Mouse (Mus musculus): ENCODE results near the gene C2cd2. TPM values are rescaled to one million over a fixed set of nuclear protein-coding genes. Genes with fewer than 3 reads are reported as not detected.

Gene C2cd2
- polyA plus RNA-seq, 1 experiment from 2014 or later = 18.9 TPM

DNA sequence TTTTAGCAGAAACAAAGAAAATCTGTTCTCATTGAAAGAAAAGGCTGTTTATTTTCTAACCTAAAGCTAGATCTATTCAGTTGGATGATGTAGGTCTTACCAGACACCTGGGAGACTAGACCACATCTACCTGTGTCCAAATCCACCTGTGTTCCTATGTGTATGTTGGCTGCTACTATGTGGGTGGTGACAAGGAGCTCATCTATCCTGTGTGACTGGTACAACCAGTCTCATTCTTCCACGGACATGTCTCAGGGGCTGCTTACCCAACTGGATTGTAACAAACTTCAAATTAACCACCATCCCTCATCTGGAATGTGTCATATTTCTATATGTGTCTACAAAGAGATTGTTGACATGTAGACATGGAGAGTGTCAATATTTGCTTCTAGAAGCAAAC lies 38.7 kb downstream of the C2cd2 start:
- Histone ChIP-seq H3K36me3 (ENCODE audit: control insufficient read depth, insufficient read depth, low read length) (peaks cover 5% of the 10 kb centered on the region; the same call in 1 of the 2 replicates), H3K4me2 (ENCODE audit: low read length) (no peak overlapping the region), H3K27ac (replicated peaks in 1 of 2; ENCODE audit: control insufficient read depth in 1 of 2, insufficient read depth in 1 of 2, low read depth in 2 of 2, low read length in 2 of 2) (no peak overlapping the region), H3K9ac (ENCODE audit: low read length) (no peak overlapping the region), H3K4me1 (ENCODE audit: control insufficient read depth in 2 of 2, insufficient read depth in 2 of 2, low read length in 2 of 2) (peaks cover 4 to 30% of the 10 kb centered on the region in 2 experiments), H3K9me3 (ENCODE audit: control insufficient read depth, low read length) (no peaks in the 10 kb centered on the region), H3K4me3 (ENCODE audit: control insufficient read depth in 1 of 2, insufficient read depth in 1 of 2, low read depth in 1 of 2, low read length in 2 of 2) (no peak overlapping the region), H3K27me3 (ENCODE audit: control insufficient read depth, insufficient read depth, low read length) (no peaks in the 10 kb centered on the region)
- no peak for ATAC-seq (ENCODE audit: insufficient number of reproducible peaks, insufficient read depth, low FRiP score, low read depth)
- WGBS = 71% methylated on average over 1 of the region's 1 CpGs

GRCm38 (mm10) chr16:97922779-97923126 lies 39.6 kb downstream of the C2cd2 start:
- Histone ChIP-seq H3K4me1 (ENCODE audit: control insufficient read depth in 2 of 2, insufficient read depth in 2 of 2, low read length in 2 of 2) (peaks cover 4 to 30% of the 10 kb centered on the region in 2 experiments), H3K4me3 (ENCODE audit: control insufficient read depth in 1 of 2, insufficient read depth in 1 of 2, low read depth in 1 of 2, low read length in 2 of 2) (peak overlapping the region; percentile 80 to 84), H3K27me3 (ENCODE audit: control insufficient read depth, insufficient read depth, low read length) (no peaks in the 10 kb centered on the region), H3K4me2 (ENCODE audit: low read length) (peak overlapping the region; percentile 79), H3K27ac (replicated peaks in 1 of 2; ENCODE audit: control insufficient read depth in 1 of 2, insufficient read depth in 1 of 2, low read depth in 2 of 2, low read length in 2 of 2) (peak overlapping the region in 1 of 2 experiments; percentile 83; a peak in 1 of 4 replicates), H3K9me3 (ENCODE audit: control insufficient read depth, low read length) (no peaks in the 10 kb centered on the region), H3K36me3 (ENCODE audit: control insufficient read depth, insufficient read depth, low read length) (peaks cover 5% of the 10 kb centered on the region; the same call in 1 of the 2 replicates), H3K9ac (ENCODE audit: low read length) (peak overlapping the region; percentile 81)
- ATAC-seq (ENCODE audit: insufficient number of reproducible peaks, insufficient read depth, low FRiP score, low read depth) = no peak
- 2% methylated on average over 9 of the region's 9 CpGs for WGBS

- Histone ChIP-seq H3K27ac (replicated peaks in 1 of 2; ENCODE audit: control insufficient read depth in 1 of 2, insufficient read depth in 1 of 2, low read depth in 2 of 2, low read length in 2 of 2) (peak overlapping the region; percentile 83), H3K9ac (ENCODE audit: low read length) (peak overlapping the region; percentile 81), H3K36me3 (ENCODE audit: control insufficient read depth, insufficient read depth, low read length) (peaks cover 5% of the 10 kb centered on the region; the same call in 1 of the 2 replicates), H3K4me1 (ENCODE audit: control insufficient read depth in 2 of 2, insufficient read depth in 2 of 2, low read length in 2 of 2) (peaks cover 4 to 30% of the 10 kb centered on the region in 2 experiments), H3K4me3 (ENCODE audit: control insufficient read depth in 1 of 2, insufficient read depth in 1 of 2, low read depth in 1 of 2, low read length in 2 of 2) (peak overlapping the region; percentile 80 to 84), H3K9me3 (ENCODE audit: control insufficient read depth, low read length) (no peaks in the 10 kb centered on the region), H3K27me3 (ENCODE audit: control insufficient read depth, insufficient read depth, low read length) (no peaks in the 10 kb centered on the region), H3K4me2 (ENCODE audit: low read length) (peak overlapping the region; percentile 79)
- WGBS = under 1% methylated on average over 74 of the region's 75 CpGs
- peak; percentile 87 for ATAC-seq (ENCODE audit: insufficient number of reproducible peaks, insufficient read depth, low FRiP score, low read depth)
Observed at GRCm38 (mm10) chr16:97921961-97922778, 40.2 kb downstream of the C2cd2 start.

GRCm38 (mm10) chr16:97920621-97921020 lies 41.8 kb downstream of the C2cd2 start:
- H3K9ac ChIP-seq (ENCODE audit: low read length) = no peak overlapping the region
- WGBS = 96% methylated on average over 1 of the region's 1 CpGs
- no peaks in the 10 kb centered on the region for H3K27me3 ChIP-seq (ENCODE audit: control insufficient read depth, insufficient read depth, low read length)

GRCm38 (mm10) chr16:97919793-97920192 lies 42.6 kb downstream of the C2cd2 start:
- Histone ChIP-seq H3K36me3 (ENCODE audit: control insufficient read depth, insufficient read depth, low read length) (peaks cover 5% of the 10 kb centered on the region; the same call in 1 of the 2 replicates), H3K4me3 (ENCODE audit: control insufficient read depth in 1 of 2, insufficient read depth in 1 of 2, low read depth in 1 of 2, low read length in 2 of 2) (no peak overlapping the region), H3K9me3 (ENCODE audit: control insufficient read depth, low read length) (no peaks in the 10 kb centered on the region), H3K27ac (replicated peaks in 1 of 2; ENCODE audit: control insufficient read depth in 1 of 2, insufficient read depth in 1 of 2, low read depth in 2 of 2, low read length in 2 of 2) (no peak overlapping the region), H3K27me3 (ENCODE audit: control insufficient read depth, insufficient read depth, low read length) (no peaks in the 10 kb centered on the region), H3K9ac (ENCODE audit: low read length) (no peak overlapping the region), H3K4me2 (ENCODE audit: low read length) (no peak overlapping the region), H3K4me1 (ENCODE audit: control insufficient read depth in 2 of 2, insufficient read depth in 2 of 2, low read length in 2 of 2) (peaks cover 4 to 30% of the 10 kb centered on the region in 2 experiments)
- 27% methylated on average over 2 of the region's 2 CpGs for WGBS
- no peak for ATAC-seq (ENCODE audit: insufficient number of reproducible peaks, insufficient read depth, low FRiP score, low read depth)

More at GRCm38 (mm10) chr16:97920621-97921020, 41.8 kb downstream of the C2cd2 start:
- Histone ChIP-seq H3K4me1 (ENCODE audit: control insufficient read depth in 2 of 2, insufficient read depth in 2 of 2, low read length in 2 of 2) (peaks cover 4 to 30% of the 10 kb centered on the region in 2 experiments), H3K36me3 (ENCODE audit: control insufficient read depth, insufficient read depth, low read length) (peaks cover 5% of the 10 kb centered on the region; the same call in 1 of the 2 replicates), H3K4me2 (ENCODE audit: low read length) (peak overlapping the region; percentile 79; the same call in 1 of the 2 replicates), H3K9me3 (ENCODE audit: control insufficient read depth, low read length) (no peaks in the 10 kb centered on the region), H3K27ac (replicated peaks in 1 of 2; ENCODE audit: control insufficient read depth in 1 of 2, insufficient read depth in 1 of 2, low read depth in 2 of 2, low read length in 2 of 2) (no peak overlapping the region), H3K4me3 (ENCODE audit: control insufficient read depth in 1 of 2, insufficient read depth in 1 of 2, low read depth in 1 of 2, low read length in 2 of 2) (no peak overlapping the region)
- no peak for ATAC-seq (ENCODE audit: insufficient number of reproducible peaks, insufficient read depth, low FRiP score, low read depth)

- Histone ChIP-seq H3K9ac (ENCODE audit: low read length) (no peak overlapping the region), H3K4me1 (ENCODE audit: control insufficient read depth in 2 of 2, insufficient read depth in 2 of 2, low read length in 2 of 2) (no peaks in the 10 kb centered on the region), H3K27ac (replicated peaks in 1 of 2; ENCODE audit: control insufficient read depth in 1 of 2, insufficient read depth in 1 of 2, low read depth in 2 of 2, low read length in 2 of 2) (no peak overlapping the region), H3K36me3 (ENCODE audit: control insufficient read depth, insufficient read depth, low read length) (peaks cover 8% of the 10 kb centered on the region; the same call in 1 of the 2 replicates), H3K9me3 (ENCODE audit: control insufficient read depth, low read length) (no peaks in the 10 kb centered on the region), H3K4me3 (ENCODE audit: control insufficient read depth in 1 of 2, insufficient read depth in 1 of 2, low read depth in 1 of 2, low read length in 2 of 2) (no peak overlapping the region), H3K4me2 (ENCODE audit: low read length) (no peak overlapping the region), H3K27me3 (ENCODE audit: control insufficient read depth, insufficient read depth, low read length) (no peaks in the 10 kb centered on the region)
- ATAC-seq (ENCODE audit: insufficient number of reproducible peaks, insufficient read depth, low FRiP score, low read depth) = no peak
Observed at GRCm38 (mm10) chr16:97912873-97913272, 49.5 kb downstream of the C2cd2 start.

- no peaks in the 10 kb centered on the region for H3K9me3 ChIP-seq (ENCODE audit: control insufficient read depth, low read length)
- H3K27ac ChIP-seq (replicated peaks in 1 of 2; ENCODE audit: control insufficient read depth in 1 of 2, insufficient read depth in 1 of 2, low read depth in 2 of 2, low read length in 2 of 2) = no peak overlapping the region
- H3K9ac ChIP-seq (ENCODE audit: low read length) = no peak overlapping the region
- no peak overlapping the region for H3K4me3 ChIP-seq (ENCODE audit: control insufficient read depth in 1 of 2, insufficient read depth in 1 of 2, low read depth in 1 of 2, low read length in 2 of 2)
- H3K36me3 ChIP-seq (ENCODE audit: control insufficient read depth, insufficient read depth, low read length) = peaks cover 8% of the 10 kb centered on the region; the same call in 1 of the 2 replicates
- no peaks in the 10 kb centered on the region for H3K27me3 ChIP-seq (ENCODE audit: control insufficient read depth, insufficient read depth, low read length)
- WGBS = 93% methylated on average over 1 of the region's 1 CpGs
- H3K4me1 ChIP-seq (ENCODE audit: control insufficient read depth in 2 of 2, insufficient read depth in 2 of 2, low read length in 2 of 2) = peaks cover 3 to 9% of the 10 kb centered on the region in 2 experiments; a peak in 3 of 4 replicates
- no peak overlapping the region for H3K4me2 ChIP-seq (ENCODE audit: low read length)
- ATAC-seq (ENCODE audit: insufficient number of reproducible peaks, insufficient read depth, low FRiP score, low read depth) = no peak
Observed at GRCm38 (mm10) chr16:97909356-97909755, 53.0 kb downstream of the C2cd2 start.
